Mouse (Mus musculus) kidney, embryonic 16.5 days (tissue): ENCODE results near the gene Cox4i2. TPM values are rescaled to one million over a fixed set of nuclear protein-coding genes. Genes with fewer than 3 reads are reported as not detected.

Source experiments
- ATAC-seq: fragments of 200-750 bp; cut with Nextera tagmentation; 2 replicates; pipeline ENCODE4 v1.8.0; 2017; ENCODE audit warnings: moderate TSS enrichment; ENCODE audit not compliant: low FRiP score, low TSS enrichment
- H3K27ac ChIP-seq: fragments of 300-500 bp; sonication (generic); 2 replicates; pipeline ENCODE4 v1.5.1; 2014; ENCODE audit warnings: low read length
- H3K27me3 ChIP-seq: fragments of 300-500 bp; sonication (generic); 2 replicates; pipeline ENCODE4 v1.6.1; 2014; ENCODE audit warnings: low read length, control low read depth, mixed read lengths; ENCODE audit not compliant: insufficient read depth
- H3K36me3 ChIP-seq: fragments of 300-500 bp; sonication (generic); 2 replicates; pipeline ENCODE4 v1.6.1; 2014; ENCODE audit warnings: low read length, control low read depth, mixed read lengths; ENCODE audit not compliant: insufficient read depth
- H3K4me1 ChIP-seq: fragments of 300-500 bp; sonication (generic); 2 replicates; pipeline ENCODE4 v1.6.1; 2014; ENCODE audit warnings: low read length, control low read depth, mixed read lengths; ENCODE audit not compliant: insufficient read depth
- H3K4me2 ChIP-seq: fragments of 300-500 bp; sonication (generic); replicated peaks from 2 replicates; pipeline ENCODE4 v1.6.1; 2014; ENCODE audit warnings: low read depth, low read length
- H3K4me3 ChIP-seq: fragments of 300-500 bp; sonication (generic); 2 replicates; pipeline ENCODE4 v1.5.1; 2014; ENCODE audit warnings: mild to moderate bottlenecking, low read length
- H3K9ac ChIP-seq: fragments of 300-500 bp; sonication (generic); replicated peaks from 2 replicates; pipeline ENCODE4 v1.6.1; 2014; ENCODE audit warnings: low read length
- H3K9me3 ChIP-seq: fragments of 300-500 bp; sonication (generic); 2 replicates; pipeline ENCODE4 v1.6.1; 2016; ENCODE audit warnings: low read length, control low read depth
- WGBS: fragments of 180-500 bp; shearing (Covaris S2); extraction: QIAGEN DNeasy Blood & Tissue Kit; methylation state at CpG from one replicate; pipeline ENCODE4 v1.1.7; 2014; 5-methylcytosine and 5-hydroxymethylcytosine counted together
- polyA plus RNA-seq: library from polyadenylated mRNA; unstranded; fragments of >200 nt; fragmentation: Nextera tagmentation; extraction: Ambion mirVana; gene quantifications from 2 replicates; pipeline ENCODE4 v1.2.1, GENCODE M21; 2015

Gene Cox4i2
- polyA plus RNA-seq, 1 experiment from 2014 or later = 22.1 TPM

- Histone ChIP-seq H3K36me3 (no peaks in the 10 kb centered on the region), H3K27me3 (no peaks in the 10 kb centered on the region), H3K4me1 (peaks cover 30% of the 10 kb centered on the region), H3K4me2 (peak overlapping the region; percentile 40), H3K9ac (no peak overlapping the region), H3K27ac (0 out of 2 replicates have a peak overlapping the region, but pooled peaks have one; percentile 2), H3K4me3 (no peak overlapping the region), H3K9me3 (no peaks in the 10 kb centered on the region)
- 18% methylated on average over 5 of the region's 7 CpGs for WGBS
- no peak for ATAC-seq
Measured at GRCm38 (mm10) chr2:152765045-152765674, 11.2 kb downstream of the Cox4i2 start.

GRCm38 (mm10) chr2:152766387-152767123, 12.6 kb downstream of the Cox4i2 start:
- peaks cover 31% of the 10 kb centered on the region for H3K4me1 ChIP-seq
- WGBS = 15% methylated on average over 25 of the region's 25 CpGs
- no peaks in the 10 kb centered on the region for H3K36me3 ChIP-seq
- H3K9ac ChIP-seq = no peak overlapping the region; the same call in 1 of the 2 replicates
- H3K4me3 ChIP-seq = no peak overlapping the region
- 0 out of 2 replicates have a peak overlapping the region, but pooled peaks have one; percentile 2 for H3K4me2 ChIP-seq
- H3K9me3 ChIP-seq = no peaks in the 10 kb centered on the region
- peak overlapping the region; percentile 65 for H3K27ac ChIP-seq
- no peaks in the 10 kb centered on the region for H3K27me3 ChIP-seq
- ATAC-seq = peak; percentile 72

- no peaks in the 10 kb centered on the region for H3K27me3 ChIP-seq
- ATAC-seq = peak; percentile 28; the same call in 1 of the 2 replicates
- peaks cover 35% of the 10 kb centered on the region for H3K4me1 ChIP-seq
- no peaks in the 10 kb centered on the region for H3K9me3 ChIP-seq
- peak overlapping the region; percentile 65; the same call in 1 of the 2 replicates for H3K27ac ChIP-seq
- no peaks in the 10 kb centered on the region for H3K36me3 ChIP-seq
- H3K9ac ChIP-seq = no peak overlapping the region
- 57% methylated on average over 12 of the region's 12 CpGs for WGBS
- no peak overlapping the region for H3K4me2 ChIP-seq
- no peak overlapping the region for H3K4me3 ChIP-seq
Measured at GRCm38 (mm10) chr2:152767618-152768271, 13.8 kb downstream of the Cox4i2 start.

- peaks cover 27% of the 10 kb centered on the region for H3K4me1 ChIP-seq
- ATAC-seq = no peak
- 87% methylated on average over 7 of the region's 7 CpGs for WGBS
- H3K9ac ChIP-seq = no peak overlapping the region
- H3K4me2 ChIP-seq = no peak overlapping the region
- H3K9me3 ChIP-seq = no peaks in the 10 kb centered on the region
- H3K36me3 ChIP-seq = no peaks in the 10 kb centered on the region
- H3K4me3 ChIP-seq = no peak overlapping the region
- no peaks in the 10 kb centered on the region for H3K27me3 ChIP-seq
- H3K27ac ChIP-seq = no peak overlapping the region
Measured at GRCm38 (mm10) chr2:152769677-152770076, 15.7 kb downstream of the Cox4i2 start.

- Histone ChIP-seq H3K4me2 (no peak overlapping the region), H3K36me3 (no peaks in the 10 kb centered on the region), H3K4me3 (no peak overlapping the region), H3K9ac (no peak overlapping the region), H3K4me1 (peaks cover 15% of the 10 kb centered on the region), H3K27ac (no peak overlapping the region), H3K9me3 (no peaks in the 10 kb centered on the region), H3K27me3 (no peaks in the 10 kb centered on the region)
- 88% methylated on average over 9 of the region's 9 CpGs for WGBS
- 0 out of 2 replicates have a peak, but pooled peaks have one; percentile 16 for ATAC-seq
Measured at GRCm38 (mm10) chr2:152771571-152771970, 17.6 kb downstream of the Cox4i2 start.

- H3K36me3 ChIP-seq = no peaks in the 10 kb centered on the region
- H3K27ac ChIP-seq = no peak overlapping the region
- 21% methylated on average over 1 of the region's 1 CpGs for WGBS
- no peak overlapping the region for H3K4me3 ChIP-seq
- no peaks in the 10 kb centered on the region for H3K9me3 ChIP-seq
- no peak overlapping the region for H3K4me2 ChIP-seq
- H3K27me3 ChIP-seq = no peaks in the 10 kb centered on the region
- no peak overlapping the region for H3K9ac ChIP-seq
- peaks cover 9% of the 10 kb centered on the region for H3K4me1 ChIP-seq
- no peak for ATAC-seq
Measured at GRCm38 (mm10) chr2:152772231-152772630, 18.3 kb downstream of the Cox4i2 start.

GRCm38 (mm10) chr2:152775357-152775756, 21.4 kb downstream of the Cox4i2 start:
- no peaks in the 10 kb centered on the region for H3K27me3 ChIP-seq
- no peak for ATAC-seq
- 81% methylated on average over 4 of the region's 4 CpGs for WGBS
- no peak overlapping the region for H3K4me2 ChIP-seq
- no peaks in the 10 kb centered on the region for H3K9me3 ChIP-seq
- peaks cover 5% of the 10 kb centered on the region; the same call in 1 of the 2 replicates for H3K4me1 ChIP-seq
- H3K9ac ChIP-seq = no peak overlapping the region
- H3K4me3 ChIP-seq = no peak overlapping the region
- no peak overlapping the region for H3K27ac ChIP-seq
- 0 out of 2 replicates have a peak, but pooled peaks cover 6% of the 10 kb centered on the region for H3K36me3 ChIP-seq

GRCm38 (mm10) chr2:152776019-152776418, 22.0 kb downstream of the Cox4i2 start:
- ATAC-seq = no peak
- Histone ChIP-seq H3K36me3 (peaks cover 13% of the 10 kb centered on the region; the same call in 1 of the 2 replicates), H3K4me1 (peaks cover 5% of the 10 kb centered on the region; the same call in 1 of the 2 replicates), H3K27me3 (no peaks in the 10 kb centered on the region), H3K4me3 (no peak overlapping the region), H3K9ac (no peak overlapping the region), H3K27ac (no peak overlapping the region), H3K9me3 (no peaks in the 10 kb centered on the region), H3K4me2 (no peak overlapping the region)
- 92% methylated on average over 3 of the region's 3 CpGs for WGBS

GRCm38 (mm10) chr2:152776435-152776834, 22.5 kb downstream of the Cox4i2 start:
- peaks cover 5% of the 10 kb centered on the region; the same call in 1 of the 2 replicates for H3K4me1 ChIP-seq
- no peaks in the 10 kb centered on the region for H3K9me3 ChIP-seq
- no peaks in the 10 kb centered on the region for H3K27me3 ChIP-seq
- WGBS = 76% methylated on average over 2 of the region's 2 CpGs
- H3K27ac ChIP-seq = no peak overlapping the region
- no peak overlapping the region for H3K9ac ChIP-seq
- no peak overlapping the region for H3K4me3 ChIP-seq
- no peak for ATAC-seq
- peaks cover 17% of the 10 kb centered on the region for H3K36me3 ChIP-seq
- no peak overlapping the region for H3K4me2 ChIP-seq
